Mouse (Mus musculus): ENCODE measurements around the gene Cyp2a22. TPM values are rescaled to one million over a fixed set of nuclear protein-coding genes. Genes with fewer than 3 reads are reported as not detected.

Cyp2a22 gene
- not detected for polyA plus RNA-seq (2014; fragmentation: Illumina TruSeq; extraction: RNeasy Lipid Tissue Mini Kit (QIAGEN cat#74804); ENCODE audit: low read depth, low replicate concordance)

DNA sequence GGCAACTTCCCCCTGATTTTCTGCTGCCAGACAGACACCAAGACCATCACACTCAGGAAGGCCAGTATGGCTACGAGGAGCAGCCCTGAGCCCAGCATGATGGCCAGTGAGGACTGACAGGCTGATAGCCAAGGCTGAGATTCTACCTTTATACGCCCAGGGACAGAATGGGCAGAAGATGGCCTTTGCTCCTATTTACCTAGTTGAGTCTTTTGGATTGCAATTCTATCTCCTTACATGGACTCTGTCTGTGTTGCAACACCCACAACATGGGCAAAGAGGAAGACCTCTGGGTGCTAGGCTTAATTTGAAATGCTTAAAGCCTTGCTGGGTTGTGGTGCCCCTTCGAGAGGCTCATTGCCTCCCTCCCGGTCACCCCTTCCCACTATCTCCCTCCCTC, at the start of gene Cyp2a22:
TSS of gene Cyp2a22 (minus strand) at position 123 of the 400 bp plus-strand sequence.

Other genes with a start within 250 kb of the Cyp2a22 start
- not detected for gene Cyp2b19, start 182.2 kb downstream of the Cyp2a22 start, polyA plus RNA-seq (2014; fragmentation: Illumina TruSeq; extraction: RNeasy Lipid Tissue Mini Kit (QIAGEN cat#74804); ENCODE audit: low read depth, low replicate concordance)
- not detected for gene Cyp2g1, start 130.5 kb downstream of the Cyp2a22 start, polyA plus RNA-seq (2014; fragmentation: Illumina TruSeq; extraction: RNeasy Lipid Tissue Mini Kit (QIAGEN cat#74804); ENCODE audit: low read depth, low replicate concordance)
- not detected for gene Cyp2a5, start 104.1 kb downstream of the Cyp2a22 start, polyA plus RNA-seq (2014; fragmentation: Illumina TruSeq; extraction: RNeasy Lipid Tissue Mini Kit (QIAGEN cat#74804); ENCODE audit: low read depth, low replicate concordance)
- gene Cyp2a12, start 89.7 kb upstream of the Cyp2a22 start, polyA plus RNA-seq (2014; fragmentation: Illumina TruSeq; extraction: RNeasy Lipid Tissue Mini Kit (QIAGEN cat#74804); ENCODE audit: low read depth, low replicate concordance), result 0.25 TPM
- 3.7 TPM for gene Cyp2f2, start 180.5 kb upstream of the Cyp2a22 start, polyA plus RNA-seq (2014; fragmentation: Illumina TruSeq; extraction: RNeasy Lipid Tissue Mini Kit (QIAGEN cat#74804); ENCODE audit: low read depth, low replicate concordance)
- not detected for gene Cyp2t4, start 214.3 kb upstream of the Cyp2a22 start, polyA plus RNA-seq (2014; fragmentation: Illumina TruSeq; extraction: RNeasy Lipid Tissue Mini Kit (QIAGEN cat#74804); ENCODE audit: low read depth, low replicate concordance)
- 7.7 TPM for gene Egln2, start 227.4 kb upstream of the Cyp2a22 start, polyA plus RNA-seq (2014; fragmentation: Illumina TruSeq; extraction: RNeasy Lipid Tissue Mini Kit (QIAGEN cat#74804); ENCODE audit: low read depth, low replicate concordance)
- 5.2 TPM for gene Rab4b, start 239.5 kb upstream of the Cyp2a22 start, polyA plus RNA-seq (2014; fragmentation: Illumina TruSeq; extraction: RNeasy Lipid Tissue Mini Kit (QIAGEN cat#74804); ENCODE audit: low read depth, low replicate concordance)
- not detected for gene Gm21983, start 241.7 kb upstream of the Cyp2a22 start, polyA plus RNA-seq (2014; fragmentation: Illumina TruSeq; extraction: RNeasy Lipid Tissue Mini Kit (QIAGEN cat#74804); ENCODE audit: low read depth, low replicate concordance)
- not detected for gene Mia, start 241.8 kb upstream of the Cyp2a22 start, polyA plus RNA-seq (2014; fragmentation: Illumina TruSeq; extraction: RNeasy Lipid Tissue Mini Kit (QIAGEN cat#74804); ENCODE audit: low read depth, low replicate concordance)

All from sigmoid colon, adult 10 weeks (tissue).